9 mouse cellular contexts compared by ENCODE assay signal in genomic region chr7:88320628-88321336, GRCm38 (mm10). TPM values are rescaled to one million over a fixed set of nuclear protein-coding genes. Genes with fewer than 3 reads are reported as not detected.
DNase-seq lines count a peak whose midpoint lies in the region; ATAC-seq lines count a peak whose summit lies in the region.
"Had no signal": no experiment of that assay in that cellular context is flagged by ENCODE, and none has a peak within 500 bp of the region (broad histone marks: within the 10 kb centered on the region; RNA-seq: fewer than 3 reads in every experiment).

No protein-coding gene starts in this region.

- WGBS in limb, embryonic 11.5 days = 81% methylated on average over 12 of the region's 12 CpGs
- 90% methylated on average over 12 of the region's 12 CpGs for WGBS in limb, embryonic 10.5 days
- 55% methylated on average over 12 of the region's 12 CpGs for WGBS in forebrain, embryonic 15.5 days

- no peak overlapping the region for H3K9ac ChIP-seq in limb, embryonic 11.5 days (ENCODE audit: low read length)
- H3K9ac ChIP-seq in forebrain, embryonic 15.5 days (replicated peaks) = no peak overlapping the region
- H3K9ac ChIP-seq: hindbrain, embryonic 15.5 days had no signal

- H3K27ac ChIP-seq in limb, embryonic 11.5 days (replicated peaks; ENCODE audit: low read depth, low read length) = no peak overlapping the region
- H3K27ac ChIP-seq in limb, embryonic 10.5 days = no peak overlapping the region
- H3K27ac ChIP-seq in forebrain, embryonic 15.5 days (replicated peaks) = no peak overlapping the region
- H3K27ac ChIP-seq: hindbrain, embryonic 15.5 days had no signal

- no peak overlapping the region for H3K4me2 ChIP-seq in limb, embryonic 11.5 days (ENCODE audit: low read depth, severe bottlenecking)
- no peak overlapping the region for H3K4me2 ChIP-seq in forebrain, embryonic 15.5 days (replicated peaks)
- H3K4me2 ChIP-seq: hindbrain, embryonic 15.5 days had no signal

- no peaks in the 10 kb centered on the region for H3K36me3 ChIP-seq in limb, embryonic 11.5 days (ENCODE audit: control insufficient read depth, insufficient read depth, low read length)
- no peaks in the 10 kb centered on the region for H3K36me3 ChIP-seq in limb, embryonic 10.5 days
- H3K36me3 ChIP-seq in forebrain, embryonic 15.5 days = no peaks in the 10 kb centered on the region
- H3K36me3 ChIP-seq: hindbrain, embryonic 15.5 days had no signal

- no peaks in the 10 kb centered on the region for H3K9me3 ChIP-seq in limb, embryonic 11.5 days (ENCODE audit: control insufficient read depth, low read length)
- no peaks in the 10 kb centered on the region for H3K9me3 ChIP-seq in limb, embryonic 10.5 days (replicated peaks)
- no peaks in the 10 kb centered on the region for H3K9me3 ChIP-seq in forebrain, embryonic 15.5 days
- H3K9me3 ChIP-seq: hindbrain, embryonic 15.5 days had no signal

- DNase-seq in limb, embryonic 11.5 days (ENCODE audit: low spot score) = no peak
- no peak for DNase-seq in limb, embryonic 10.5 days (ENCODE audit: low spot score)
- peak; percentile 52 for DNase-seq in layer of hippocampus, adult 9-11 months
- peak; percentile 54 to 63 for DNase-seq in right cerebral cortex, postnatal 10 days (ENCODE audit: low spot score in 2 of 2)
- no peak for DNase-seq in retina, postnatal 1 day
- no peak for DNase-seq in B cell, adult 2 months
- no peak for DNase-seq in adrenal gland, postnatal 36 days

- H3K4me1 ChIP-seq in limb, embryonic 11.5 days (ENCODE audit: control insufficient read depth, insufficient read depth, low read length) = no peaks in the 10 kb centered on the region
- H3K4me1 ChIP-seq in limb, embryonic 10.5 days = no peaks in the 10 kb centered on the region
- H3K4me1 ChIP-seq in forebrain, embryonic 15.5 days = no peaks in the 10 kb centered on the region
- H3K4me1 ChIP-seq: hindbrain, embryonic 15.5 days had no signal

- no peaks in the 10 kb centered on the region for H3K27me3 ChIP-seq in limb, embryonic 11.5 days (ENCODE audit: control insufficient read depth, insufficient read depth, low read length)
- H3K27me3 ChIP-seq in limb, embryonic 10.5 days (ENCODE audit: low read depth, poor library complexity, severe bottlenecking) = no peaks in the 10 kb centered on the region
- no peaks in the 10 kb centered on the region for H3K27me3 ChIP-seq in forebrain, embryonic 15.5 days
- H3K27me3 ChIP-seq: hindbrain, embryonic 15.5 days had no signal

- peak; percentile 87; the same call in 1 of the 2 replicates for ATAC-seq in limb, embryonic 11.5 days (ENCODE audit: insufficient number of reproducible peaks, low FRiP score, low TSS enrichment, low read depth)
- peak; percentile 85 for ATAC-seq in forebrain, embryonic 15.5 days (replicated peaks)

- no peak overlapping the region for H3K4me3 ChIP-seq in limb, embryonic 11.5 days (ENCODE audit: low read depth, low read length)
- no peak overlapping the region for H3K4me3 ChIP-seq in limb, embryonic 10.5 days
- H3K4me3 ChIP-seq in forebrain, embryonic 15.5 days = no peak overlapping the region
- H3K4me3 ChIP-seq: hindbrain, embryonic 15.5 days had no signal

RNA-seq across cellular contexts. Expression of gene Ctsc, which starts 42.9 kb away (rescaled TPM):
- polyA plus RNA-seq in limb, embryonic 11.5 days (2014; fragmentation: Nextera tagmentation; extraction: Ambion mirVana) = 31.5 and 32.3 TPM in 2 replicates
- 20.3 and 24.1 TPM in 2 replicates for polyA plus RNA-seq in limb, embryonic 10.5 days (2016; fragmentation: Nextera tagmentation; extraction: Ambion mirVana)
- polyA plus RNA-seq in forebrain, embryonic 15.5 days (2015; fragmentation: Nextera tagmentation; extraction: Ambion mirVana) = 10.7 and 11.6 TPM in 2 replicates
- 10 to 100 TPM; 18.2 to 32.3 TPM for total RNA-seq in adrenal gland, postnatal 36 days (2021)

Comparison
In these comparisons a context has a peak if more than half of its experiments do, and no peak if none do; other contexts are left out.
1. DNase-seq: peak in layer of hippocampus, adult 9-11 months (single experiment) and right cerebral cortex, postnatal 10 days (2 of 2); none in limb, embryonic 11.5 days (single experiment), limb, embryonic 10.5 days (single experiment), retina, postnatal 1 day (single experiment), B cell, adult 2 months (0 of 2) and adrenal gland, postnatal 36 days (0 of 2).